Mouse (Mus musculus): ENCODE measurements around the gene Dus3l. TPM values are rescaled to one million over a fixed set of nuclear protein-coding genes. Genes with fewer than 3 reads are reported as not detected.

The Dus3l gene
- polyA plus RNA-seq, 1 experiment from 2014 or later = 53.9 TPM

- WGBS = 64% methylated on average over 6 of the region's 6 CpGs
- ATAC-seq (ENCODE audit: low FRiP score, low read depth) = no peak
- H3K27ac ChIP-seq (replicated peaks) = no peak overlapping the region
- H3K9ac ChIP-seq (replicated peaks) = no peak overlapping the region
- peaks cover 3% of the 10 kb centered on the region; the same call in 1 of the 2 replicates for H3K36me3 ChIP-seq
- H3K4me2 ChIP-seq (replicated peaks) = no peak overlapping the region
- peaks cover 18% of the 10 kb centered on the region; the same call in 1 of the 2 replicates for H3K4me1 ChIP-seq
- H3K27me3 ChIP-seq = no peaks in the 10 kb centered on the region; the same call in 1 of the 2 replicates
- H3K4me3 ChIP-seq = no peak overlapping the region
- H3K9me3 ChIP-seq = no peaks in the 10 kb centered on the region
Observed at GRCm38 (mm10) chr17:56729151-56729550, 35.4 kb upstream of the Dus3l start.

- H3K4me2 ChIP-seq (replicated peaks) = no peak overlapping the region
- no peaks in the 10 kb centered on the region for H3K36me3 ChIP-seq
- H3K27ac ChIP-seq (replicated peaks) = no peak overlapping the region
- ATAC-seq (ENCODE audit: low FRiP score, low read depth) = no peak
- WGBS = 51% methylated on average over 2 of the region's 2 CpGs
- no peaks in the 10 kb centered on the region for H3K9me3 ChIP-seq
- no peaks in the 10 kb centered on the region; the same call in 1 of the 2 replicates for H3K27me3 ChIP-seq
- H3K4me1 ChIP-seq = peaks cover 18% of the 10 kb centered on the region; the same call in 1 of the 2 replicates
- H3K9ac ChIP-seq (replicated peaks) = no peak overlapping the region
- no peak overlapping the region for H3K4me3 ChIP-seq
Observed at GRCm38 (mm10) chr17:56729656-56730055, 34.9 kb upstream of the Dus3l start.

- no peak overlapping the region for H3K9ac ChIP-seq (replicated peaks)
- H3K27ac ChIP-seq (replicated peaks) = no peak overlapping the region
- no peak overlapping the region for H3K4me3 ChIP-seq
- H3K4me2 ChIP-seq (replicated peaks) = no peak overlapping the region
- H3K27me3 ChIP-seq = peaks cover 6% of the 10 kb centered on the region; the same call in 1 of the 2 replicates
- H3K36me3 ChIP-seq = no peaks in the 10 kb centered on the region
- 46% methylated on average over 8 of the region's 8 CpGs for WGBS
- no peaks in the 10 kb centered on the region for H3K4me1 ChIP-seq
- no peak for ATAC-seq (ENCODE audit: low FRiP score, low read depth)
- H3K9me3 ChIP-seq = no peaks in the 10 kb centered on the region
Observed at GRCm38 (mm10) chr17:56736534-56736933, 28.0 kb upstream of the Dus3l start.

- H3K4me2 ChIP-seq (replicated peaks) = no peak overlapping the region
- no peaks in the 10 kb centered on the region for H3K9me3 ChIP-seq
- H3K4me1 ChIP-seq = no peaks in the 10 kb centered on the region
- H3K27ac ChIP-seq (replicated peaks) = no peak overlapping the region
- no peak overlapping the region for H3K9ac ChIP-seq (replicated peaks)
- no peaks in the 10 kb centered on the region for H3K36me3 ChIP-seq
- no peak overlapping the region for H3K4me3 ChIP-seq
- no peak for ATAC-seq (ENCODE audit: low FRiP score, low read depth)
- H3K27me3 ChIP-seq = peaks cover 6% of the 10 kb centered on the region; the same call in 1 of the 2 replicates
- 79% methylated on average over 10 of the region's 10 CpGs for WGBS
Observed at GRCm38 (mm10) chr17:56738221-56738620, 26.3 kb upstream of the Dus3l start.

GRCm38 (mm10) chr17:56740118-56740787 lies 24.3 kb upstream of the Dus3l start:
- ATAC-seq (ENCODE audit: low FRiP score, low read depth) = no peak
- no peak overlapping the region for H3K9ac ChIP-seq (replicated peaks)
- 86% methylated on average over 17 of the region's 17 CpGs for WGBS
- no peaks in the 10 kb centered on the region for H3K9me3 ChIP-seq
- H3K4me3 ChIP-seq = no peak overlapping the region
- no peaks in the 10 kb centered on the region for H3K4me1 ChIP-seq
- peaks cover 6% of the 10 kb centered on the region; the same call in 1 of the 2 replicates for H3K27me3 ChIP-seq
- no peak overlapping the region for H3K27ac ChIP-seq (replicated peaks)
- H3K36me3 ChIP-seq = no peaks in the 10 kb centered on the region
- no peak overlapping the region for H3K4me2 ChIP-seq (replicated peaks)

- H3K4me3 ChIP-seq = no peak overlapping the region
- H3K4me1 ChIP-seq = no peaks in the 10 kb centered on the region
- H3K36me3 ChIP-seq = no peaks in the 10 kb centered on the region
- no peak for ATAC-seq (ENCODE audit: low FRiP score, low read depth)
- no peak overlapping the region for H3K27ac ChIP-seq (replicated peaks)
- WGBS = 86% methylated on average over 17 of the region's 17 CpGs
- no peak overlapping the region for H3K4me2 ChIP-seq (replicated peaks)
- peaks cover 6% of the 10 kb centered on the region; the same call in 1 of the 2 replicates for H3K27me3 ChIP-seq
- H3K9ac ChIP-seq (replicated peaks) = no peak overlapping the region
- no peaks in the 10 kb centered on the region for H3K9me3 ChIP-seq
Observed at GRCm38 (mm10) chr17:56740788-56741160, 23.8 kb upstream of the Dus3l start.

- H3K9me3 ChIP-seq = no peaks in the 10 kb centered on the region
- H3K4me2 ChIP-seq (replicated peaks) = no peak overlapping the region
- H3K27ac ChIP-seq (replicated peaks) = no peak overlapping the region
- H3K9ac ChIP-seq (replicated peaks) = no peak overlapping the region
- H3K27me3 ChIP-seq = peaks cover 10% of the 10 kb centered on the region
- no peaks in the 10 kb centered on the region for H3K36me3 ChIP-seq
- H3K4me3 ChIP-seq = no peak overlapping the region
- 69% methylated on average over 5 of the region's 5 CpGs for WGBS
- ATAC-seq (ENCODE audit: low FRiP score, low read depth) = no peak
- H3K4me1 ChIP-seq = no peaks in the 10 kb centered on the region
Observed at GRCm38 (mm10) chr17:56744173-56744572, 20.4 kb upstream of the Dus3l start.

GRCm38 (mm10) chr17:56751404-56752072 lies 13.0 kb upstream of the Dus3l start:
- 20% methylated on average over 71 of the region's 71 CpGs for WGBS
- H3K4me3 ChIP-seq = peak overlapping the region; percentile 31
- H3K4me1 ChIP-seq = no peaks in the 10 kb centered on the region
- H3K9ac ChIP-seq (replicated peaks) = no peak overlapping the region
- H3K27ac ChIP-seq (replicated peaks) = no peak overlapping the region
- peak overlapping the region; percentile 36 for H3K4me2 ChIP-seq (replicated peaks)
- ATAC-seq (ENCODE audit: low FRiP score, low read depth) = peak; percentile 71
- peaks cover 80% of the 10 kb centered on the region for H3K27me3 ChIP-seq
- H3K36me3 ChIP-seq = no peaks in the 10 kb centered on the region
- H3K9me3 ChIP-seq = no peaks in the 10 kb centered on the region

GRCm38 (mm10) chr17:56753452-56753851 lies 11.1 kb upstream of the Dus3l start:
- no peak overlapping the region for H3K27ac ChIP-seq (replicated peaks)
- peaks cover 13% of the 10 kb centered on the region for H3K4me1 ChIP-seq
- H3K9me3 ChIP-seq = no peaks in the 10 kb centered on the region
- H3K4me2 ChIP-seq (replicated peaks) = no peak overlapping the region
- no peak for ATAC-seq (ENCODE audit: low FRiP score, low read depth)
- no peaks in the 10 kb centered on the region for H3K36me3 ChIP-seq
- H3K27me3 ChIP-seq = peaks cover 89% of the 10 kb centered on the region
- H3K4me3 ChIP-seq = no peak overlapping the region
- WGBS = 25% methylated on average over 15 of the region's 15 CpGs
- no peak overlapping the region for H3K9ac ChIP-seq (replicated peaks)

GRCm38 (mm10) chr17:56754271-56755185 lies 10.0 kb upstream of the Dus3l start:
- Histone ChIP-seq H3K9ac (replicated peaks) (no peak overlapping the region), H3K27ac (replicated peaks) (no peak overlapping the region), H3K4me3 (no peak overlapping the region), H3K4me2 (replicated peaks) (no peak overlapping the region), H3K36me3 (no peaks in the 10 kb centered on the region), H3K9me3 (no peaks in the 10 kb centered on the region), H3K27me3 (peaks cover 100% of the 10 kb centered on the region), H3K4me1 (peaks cover 17% of the 10 kb centered on the region)
- ATAC-seq (ENCODE audit: low FRiP score, low read depth) = no peak
- 15% methylated on average over 36 of the region's 36 CpGs for WGBS

GRCm38 (mm10) chr17:56756703-56757399 lies 7.7 kb upstream of the Dus3l start:
- peak; percentile 9; the same call in 1 of the 2 replicates for ATAC-seq (ENCODE audit: low FRiP score, low read depth)
- WGBS = 3% methylated on average over 41 of the region's 51 CpGs
- Histone ChIP-seq H3K9me3 (no peaks in the 10 kb centered on the region), H3K4me1 (peaks cover 23% of the 10 kb centered on the region), H3K4me3 (peak overlapping the region; percentile 41), H3K36me3 (no peaks in the 10 kb centered on the region), H3K27ac (replicated peaks) (no peak overlapping the region), H3K9ac (replicated peaks) (peak overlapping the region; percentile 28), H3K27me3 (peaks cover 96% of the 10 kb centered on the region), H3K4me2 (replicated peaks) (peak overlapping the region; percentile 57)

All from midbrain, embryonic 12.5 days (tissue).